8 mouse cellular contexts compared by ENCODE assay signal in the genomic region with DNA sequence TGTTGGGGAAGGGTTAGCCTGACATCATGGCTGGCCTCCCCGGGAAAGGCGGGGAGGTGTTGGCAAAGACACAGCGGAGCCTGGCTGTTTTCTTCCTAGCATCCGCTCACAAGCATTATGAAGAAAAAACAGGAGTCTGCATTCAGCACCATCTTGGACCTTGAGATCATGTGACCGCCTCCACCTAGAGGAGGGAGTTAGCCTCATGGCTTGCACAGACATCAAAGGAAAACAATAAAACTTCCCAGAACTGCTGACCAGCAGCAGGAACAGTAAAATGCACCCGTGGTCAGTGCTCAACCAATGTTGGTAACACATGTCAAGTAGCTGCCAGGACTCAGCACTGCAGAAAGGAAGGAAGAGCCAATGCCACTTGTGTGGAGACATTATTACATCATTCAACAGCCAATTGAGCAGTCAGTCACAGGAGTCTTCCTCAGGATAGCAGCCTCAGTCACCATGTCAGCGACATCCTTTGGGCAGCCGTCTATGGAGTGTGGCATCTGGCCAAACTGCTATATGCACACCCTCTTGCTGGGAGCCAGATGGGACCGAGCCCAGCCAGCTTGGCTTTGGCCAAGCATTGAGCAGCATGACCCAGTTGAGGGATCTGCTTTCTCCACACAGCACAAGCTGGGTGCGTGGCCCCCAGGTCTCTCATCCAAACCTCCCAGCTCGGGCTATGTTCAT. TPM values are rescaled to one million over a fixed set of nuclear protein-coding genes. Genes with fewer than 3 reads are reported as not detected.
DNase-seq lines count a peak whose midpoint lies in the region; ATAC-seq and TF ChIP-seq lines count a peak whose summit lies in the region.

No protein-coding gene starts in this region.

- H3K4me3 ChIP-seq in hindbrain, postnatal 0 days (ENCODE audit: low read length), result no peak overlapping the region
- H3K4me3 ChIP-seq in hindbrain, embryonic 10.5 days, result no peak overlapping the region
- H3K4me3 ChIP-seq in MEL (ENCODE audit: control insufficient read depth in 1 of 2, insufficient read depth in 1 of 2, low read depth in 2 of 2, low read length in 2 of 2), result no peak overlapping the region
- H3K4me3 ChIP-seq in cerebellum, adult 2 months (replicated peaks; ENCODE audit: insufficient read depth, low read depth, low read length), result no peak overlapping the region

- H3K9me3 ChIP-seq in hindbrain, postnatal 0 days (ENCODE audit: low read length), result no peaks in the 10 kb centered on the region
- H3K9me3 ChIP-seq in hindbrain, embryonic 10.5 days, result no peaks in the 10 kb centered on the region
- no peaks in the 10 kb centered on the region for H3K9me3 ChIP-seq in MEL (replicated peaks; ENCODE audit: insufficient read depth, low read length)

- peak; percentile 95 for ATAC-seq in hindbrain, postnatal 0 days
- no peak for ATAC-seq in frontal cortex, adult (ENCODE audit: low TSS enrichment)

- no peaks in the 10 kb centered on the region for H3K36me3 ChIP-seq in hindbrain, postnatal 0 days (ENCODE audit: insufficient read depth, low read length)
- H3K36me3 ChIP-seq in hindbrain, embryonic 10.5 days, result no peaks in the 10 kb centered on the region
- peaks cover 0 to 3% of the 10 kb centered on the region in 2 experiments; a peak in 2 of 4 replicates for H3K36me3 ChIP-seq in MEL (ENCODE audit: control insufficient read depth in 1 of 2, insufficient read depth in 2 of 2, low read length in 2 of 2)

- no peaks in the 10 kb centered on the region for H3K27me3 ChIP-seq in hindbrain, postnatal 0 days (ENCODE audit: insufficient read depth, low read length)
- H3K27me3 ChIP-seq in hindbrain, embryonic 10.5 days (ENCODE audit: insufficient read depth, poor library complexity, severe bottlenecking), result no peaks in the 10 kb centered on the region
- no peaks in the 10 kb centered on the region for H3K27me3 ChIP-seq in MEL (ENCODE audit: control insufficient read depth in 1 of 2, insufficient read depth in 2 of 2, low read length in 2 of 2)
- H3K27me3 ChIP-seq in cerebellum, adult 2 months (ENCODE audit: control insufficient read depth, insufficient read depth, low read length), result no peaks in the 10 kb centered on the region

- 0 out of 2 replicates have a peak, but pooled peaks cover 3% of the 10 kb centered on the region for H3K4me1 ChIP-seq in hindbrain, postnatal 0 days (ENCODE audit: insufficient read depth, low read length)
- H3K4me1 ChIP-seq in hindbrain, embryonic 10.5 days (replicated peaks), result peaks cover 7% of the 10 kb centered on the region
- peaks cover 3 to 4% of the 10 kb centered on the region in 2 experiments; a peak in 3 of 4 replicates for H3K4me1 ChIP-seq in MEL (ENCODE audit: control insufficient read depth in 1 of 2, insufficient read depth in 2 of 2, low read length in 2 of 2)
- H3K4me1 ChIP-seq in cerebellum, adult 2 months (ENCODE audit: control insufficient read depth, insufficient read depth, low read length), result peaks cover 15% of the 10 kb centered on the region

- peak overlapping the region; percentile 32 for H3K27ac ChIP-seq in hindbrain, postnatal 0 days
- no peak overlapping the region for H3K27ac ChIP-seq in hindbrain, embryonic 10.5 days
- H3K27ac ChIP-seq in MEL (ENCODE audit: control insufficient read depth, low read depth, low read length), result no peak overlapping the region
- H3K27ac ChIP-seq in cerebellum, adult 2 months (ENCODE audit: insufficient read depth, low read length), result no peak overlapping the region

- intact Hi-C loops in heart, postnatal 36 days (cut with DNase I), result no loop called here

- WGBS in hindbrain, postnatal 0 days, result 49% methylated on average over 11 of the region's 11 CpGs
- 92% methylated on average over 11 of the region's 11 CpGs for WGBS in hindbrain, embryonic 10.5 days
- WGBS in cerebellum, adult 2 months, result 18% methylated on average over 11 of the region's 11 CpGs

- H3K4me2 ChIP-seq in hindbrain, postnatal 0 days (ENCODE audit: low read depth, low read length), result no peak overlapping the region

- no peak for TF ChIP-seq EP300 in MEL (IDR thresholded peaks at IDR 0.05; ENCODE audit: low read depth in 1 of 2, low read length in 2 of 2)

- peak; percentile 83 for DNase-seq in hindbrain, postnatal 0 days (ENCODE audit: low spot score)
- no peak for DNase-seq in hindbrain, embryonic 10.5 days (ENCODE audit: low spot score)
- DNase-seq in MEL (ENCODE audit: low read depth, low spot score), result no peak
- DNase-seq in cerebellum, adult 2 months, result peak; percentile 73 to 81
- DNase-seq in heart, postnatal 36 days, result peak; percentile 38 to 45
- DNase-seq in lung, postnatal 4 days, result peak; percentile 53 to 80
- no peak for DNase-seq in frontal cortex, postnatal 25 days (ENCODE audit: low spot score in 2 of 2)

- TF ChIP-seq CTCF in hindbrain, postnatal 0 days (IDR thresholded peaks at IDR 0.05; ENCODE audit: low read depth), result no peak
- no peak for TF ChIP-seq CTCF in MEL (IDR thresholded peaks at IDR 0.05 in 2 of 3, conservative IDR thresholded peaks at IDR 0.05 in 1 of 3; ENCODE audit: control insufficient read depth in 1 of 3, insufficient read depth in 1 of 3, low read depth in 2 of 3, low read length in 3 of 3, poor library complexity in 1 of 3, severe bottlenecking in 1 of 3)
- TF ChIP-seq CTCF in cerebellum, adult 2 months (IDR thresholded peaks at IDR 0.05; ENCODE audit: borderline replicate concordance, insufficient read depth, low read depth, low read length), result no peak

- TF ChIP-seq POLR2A in MEL (IDR thresholded peaks at IDR 0.05; ENCODE audit: control insufficient read depth in 1 of 2, insufficient read depth in 1 of 2, low read depth in 1 of 2, low read length in 2 of 2, poor library complexity in 1 of 2), result no peak
- no peak for TF ChIP-seq POLR2A in cerebellum, adult 2 months (IDR thresholded peaks at IDR 0.05; ENCODE audit: borderline replicate concordance, insufficient read depth, low read length)

- H3K79me2 ChIP-seq in MEL (ENCODE audit: control insufficient read depth, insufficient read depth, low read length, poor library complexity), result no peaks in the 10 kb centered on the region

- TF ChIP-seq RAD21 in MEL (IDR thresholded peaks at IDR 0.05; ENCODE audit: low read depth, low read length), result no peak

- H3K9ac ChIP-seq in hindbrain, postnatal 0 days (replicated peaks; ENCODE audit: low read length), result no peak overlapping the region
- H3K9ac ChIP-seq in MEL (ENCODE audit: control insufficient read depth, low read depth, low read length, poor library complexity, severe bottlenecking), result no peak overlapping the region

TF ChIP-seq in MEL, 35 proteins besides CTCF, POLR2A, EP300 and RAD21:
- no peak for TF ChIP-seq GABPA (IDR thresholded peaks at IDR 0.05; ENCODE audit: low read depth, low read length)
- TF ChIP-seq UBTF (IDR thresholded peaks at IDR 0.05; ENCODE audit: borderline replicate concordance, insufficient read depth, low read depth, low read length), result no peak
- no peak for TF ChIP-seq ETS1 (IDR thresholded peaks at IDR 0.05; ENCODE audit: low read depth, low read length)
- TF ChIP-seq NELFE (IDR thresholded peaks at IDR 0.05; ENCODE audit: low read depth, low read length), result no peak
- peak; percentile 54; the same call in 1 of the 2 replicates for TF ChIP-seq USF1 (IDR thresholded peaks at IDR 0.05; ENCODE audit: low read depth, low read length)
- TF ChIP-seq MEF2A (IDR thresholded peaks at IDR 0.05; ENCODE audit: extremely low read depth, insufficient replicate concordance, low read depth, low read length, poor library complexity, severe bottlenecking), result no peak

RNA-seq across cellular contexts. Expression of gene Wsb1, which starts 24.8 kb away (rescaled TPM):
- total RNA-seq in hindbrain, postnatal 0 days (2014; rRNA removed), result 202 and 216 TPM in 2 replicates
- polyA plus RNA-seq in hindbrain, postnatal 0 days (2015; fragmentation: Nextera tagmentation; extraction: Ambion mirVana), result 202 and 245 TPM in 2 replicates
- 262 and 276 TPM in 2 replicates for polyA plus RNA-seq in hindbrain, embryonic 10.5 days (2016; fragmentation: Nextera tagmentation; extraction: Ambion mirVana)
- 48.8 and 56.2 TPM in 2 replicates for total RNA-seq in MEL (2012; rRNA removed)
- 10 to 100 TPM; 57.0 to 90.9 TPM for polyA plus RNA-seq in MEL (2012; ENCODE audit: insufficient read depth in 1 of 2, insufficient read length in 2 of 2, low read depth in 1 of 2, low replicate concordance in 2 of 2, missing spikeins in 1 of 2)
- 207 and 217 TPM in 2 replicates for polyA plus RNA-seq in cerebellum, adult 2 months (2012; rRNA removed)
- 10 to 100 TPM; 14.7 to 14.9 TPM for total RNA-seq in heart, postnatal 36 days (2021)

Comparison
In these comparisons a context has a peak if more than half of its experiments do, and no peak if none do; other contexts are left out.
1. DNase-seq: peak in hindbrain, postnatal 0 days (single experiment), cerebellum, adult 2 months (2 of 2), heart, postnatal 36 days (2 of 2) and lung, postnatal 4 days (2 of 2); none in hindbrain, embryonic 10.5 days (single experiment), MEL (single experiment) and frontal cortex, postnatal 25 days (0 of 2).